Mouse (Mus musculus) hindlimb bud, embryonic 11.5 days (tissue): ENCODE measurements around the gene Hmgb3.
A peak's percentile ranks its signal among the peaks of the same experiment; 100 is the strongest.
"Not testable (repeated sequence)": the region's sequence is repeated elsewhere in the genome, so short reads cannot be mapped to it uniquely, and the experiment has no call there.

Source experiments
- DNase-seq: peaks from one replicate; pipeline ENCODE4 v3.0.0-alpha.2; 2012; ENCODE audit warnings: low read depth, low spot score; ENCODE audit errors: extremely low spot score

Gene Hmgb3

GRCm38 (mm10) chrX:71555415-71556114 lies at the start of gene Hmgb3:
Hmgb3 (plus strand) TSS chrX:71555918.
- DNase-seq = peak; percentile 49

- DNase-seq = not testable (repeated sequence)
Measured at GRCm38 (mm10) chrX:71506591-71506990, 49.1 kb upstream of the Hmgb3 start.

GRCm38 (mm10) chrX:71519252-71519651 lies 36.5 kb upstream of the Hmgb3 start:
- DNase-seq = no peak

- no peak for DNase-seq
Measured at GRCm38 (mm10) chrX:71522889-71523288, 32.8 kb upstream of the Hmgb3 start.

- DNase-seq = no peak
Measured at GRCm38 (mm10) chrX:71524310-71524709, 31.4 kb upstream of the Hmgb3 start.

- no peak for DNase-seq
Measured at GRCm38 (mm10) chrX:71525593-71526299, 30.0 kb upstream of the Hmgb3 start.

- no peak for DNase-seq
Measured at GRCm38 (mm10) chrX:71527461-71527860, 28.3 kb upstream of the Hmgb3 start.

GRCm38 (mm10) chrX:71528150-71528549 lies 27.6 kb upstream of the Hmgb3 start:
- no peak for DNase-seq

GRCm38 (mm10) chrX:71528646-71529045 lies 27.1 kb upstream of the Hmgb3 start:
- DNase-seq = no peak

- DNase-seq = no peak
Measured at GRCm38 (mm10) chrX:71532635-71533034, 23.1 kb upstream of the Hmgb3 start.

GRCm38 (mm10) chrX:71534102-71534501 lies 21.6 kb upstream of the Hmgb3 start:
- no peak for DNase-seq

GRCm38 (mm10) chrX:71537791-71538190 lies 17.9 kb upstream of the Hmgb3 start:
- DNase-seq = no peak

- no peak for DNase-seq
Measured at GRCm38 (mm10) chrX:71540821-71541510, 14.8 kb upstream of the Hmgb3 start.

GRCm38 (mm10) chrX:71544731-71545130 lies 11.0 kb upstream of the Hmgb3 start:
- DNase-seq = no peak

GRCm38 (mm10) chrX:71545163-71545562 lies 10.6 kb upstream of the Hmgb3 start:
- no peak for DNase-seq

GRCm38 (mm10) chrX:71556115-71556941 lies 610 bp downstream of the Hmgb3 start:
- no peak for DNase-seq

- DNase-seq = no peak
Measured at GRCm38 (mm10) chrX:71556965-71557491, 1.3 kb downstream of the Hmgb3 start.

- no peak for DNase-seq
Measured at GRCm38 (mm10) chrX:71559336-71559735, 3.6 kb downstream of the Hmgb3 start.

GRCm38 (mm10) chrX:71560796-71561195 lies 5.1 kb downstream of the Hmgb3 start:
- DNase-seq = no peak

GRCm38 (mm10) chrX:71573132-71573900 lies 17.6 kb downstream of the Hmgb3 start:
- no peak for DNase-seq
